Mouse (Mus musculus) cerebellum, adult 2 months (tissue): ENCODE results near the gene Parvb.

ENCODE experiments used
- CTCF ChIP-seq: fragments of 200-500 bp; IDR thresholded peaks from 2 replicates; pipeline ENCODE4 v1.5.1; 2011; ENCODE audit warnings: low read depth, mild to moderate bottlenecking, control low read depth, low read length, moderate library complexity, borderline replicate concordance; ENCODE audit not compliant: insufficient read depth
- POLR2A ChIP-seq: fragments of 200-500 bp; IDR thresholded peaks from 2 replicates; pipeline ENCODE4 v1.6.1; 2011; ENCODE audit warnings: low read length, control low read depth, borderline replicate concordance; ENCODE audit not compliant: insufficient read depth

DNA sequence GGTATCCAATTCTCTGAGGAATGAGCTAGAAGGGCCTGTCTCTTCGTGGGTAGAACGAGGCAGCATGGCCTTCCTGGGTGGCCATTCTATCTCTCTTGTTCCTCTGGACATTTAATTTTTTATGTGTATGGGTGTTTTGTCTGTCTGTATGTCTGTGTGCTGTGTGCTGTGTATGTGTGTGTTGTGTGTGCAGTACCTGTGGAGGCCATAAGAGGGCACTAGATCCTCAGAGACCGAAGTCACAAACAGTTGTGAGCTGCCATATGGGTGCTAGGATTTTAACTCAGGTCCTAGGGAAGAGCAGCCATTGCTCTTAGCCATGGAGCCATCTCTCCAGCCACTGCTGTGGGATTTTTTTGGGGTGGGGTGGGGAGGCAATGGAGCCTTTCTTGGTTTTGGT is 15.5 kb downstream of the Parvb start:
- TF ChIP-seq CTCF (no peak; the same call in 1 of the 2 replicates), POLR2A (no peak)
